Mouse (Mus musculus) lung, adult 2 months (tissue): ENCODE results near the gene Aoc3. TPM values are rescaled to one million over a fixed set of nuclear protein-coding genes. Genes with fewer than 3 reads are reported as not detected.

Experiments
- DNase-seq: peaks from one replicate; pipeline ENCODE4 v3.0.0; 2022
- H3K4me1 ChIP-seq: fragments of 200-500 bp; 2 replicates; pipeline ENCODE4 v1.6.1; 2011; ENCODE audit warnings: low read length; ENCODE audit not compliant: control insufficient read depth, insufficient read depth
- H3K4me3 ChIP-seq: fragments of 200-500 bp; replicated peaks from 2 replicates; pipeline ENCODE3; 2011; ENCODE audit warnings: low read depth, mild to moderate bottlenecking, control low read depth, low read length; ENCODE audit errors: extremely low read depth
- CTCF ChIP-seq: fragments of 200-500 bp; IDR thresholded peaks from 2 replicates; pipeline ENCODE4 v1.5.1; 2011; ENCODE audit warnings: mild to moderate bottlenecking, low read length, control low read depth; ENCODE audit not compliant: insufficient read depth
- POLR2A ChIP-seq: fragments of 200-500 bp; IDR thresholded peaks from 2 replicates; pipeline ENCODE4 v1.6.1; 2011; ENCODE audit warnings: low read depth, mild to moderate bottlenecking, control low read depth, low read length, borderline replicate concordance; ENCODE audit errors: extremely low read depth
- WGBS: fragments of 180-500 bp; shearing (Covaris S2); methylation state at CpG from one replicate; pipeline ENCODE4 v1.1.7; 2018; 5-methylcytosine and 5-hydroxymethylcytosine counted together
- polyA plus RNA-seq: library from polyadenylated mRNA; depleted of rRNA; stranded (reverse); fragments of >200 nt; gene quantifications from 2 replicates; pipeline ENCODE4 v1.2.3, GENCODE M21; 2012

The Aoc3 gene
- polyA plus RNA-seq, 1 experiment: 11.5 TPM

- no peaks in the 10 kb centered on the region for H3K4me1 ChIP-seq
- TF ChIP-seq POLR2A (no peak), CTCF (no peak)
- H3K4me3 ChIP-seq: no peak overlapping the region
- DNase-seq: no peak
- WGBS: 68% methylated on average over 10 of the region's 10 CpGs
Observed at GRCm38 (mm10) chr11:101347083-101347775, 16.8 kb downstream of the Aoc3 start.

- no peak for DNase-seq
- Histone ChIP-seq H3K4me3 (no peak overlapping the region), H3K4me1 (no peaks in the 10 kb centered on the region)
- no peak for TF ChIP-seq POLR2A
- TF ChIP-seq CTCF: no peak
- 56% methylated on average over 7 of the region's 7 CpGs for WGBS
Observed at GRCm38 (mm10) chr11:101348774-101349173, 18.4 kb downstream of the Aoc3 start.

GRCm38 (mm10) chr11:101349216-101349615 is 18.8 kb downstream of the Aoc3 start:
- 73% methylated on average over 3 of the region's 3 CpGs for WGBS

GRCm38 (mm10) chr11:101351100-101351720 is 20.8 kb downstream of the Aoc3 start:
- TF ChIP-seq POLR2A (no peak), CTCF (no peak)
- no peak overlapping the region for H3K4me3 ChIP-seq
- 57% methylated on average over 11 of the region's 11 CpGs for WGBS
- no peaks in the 10 kb centered on the region for H3K4me1 ChIP-seq
- no peak for DNase-seq

More at GRCm38 (mm10) chr11:101349216-101349615, 18.8 kb downstream of the Aoc3 start:
- H3K4me3 ChIP-seq: no peak overlapping the region
- no peak for TF ChIP-seq POLR2A
- no peak for TF ChIP-seq CTCF
- no peak for DNase-seq
- H3K4me1 ChIP-seq: no peaks in the 10 kb centered on the region

DNA sequence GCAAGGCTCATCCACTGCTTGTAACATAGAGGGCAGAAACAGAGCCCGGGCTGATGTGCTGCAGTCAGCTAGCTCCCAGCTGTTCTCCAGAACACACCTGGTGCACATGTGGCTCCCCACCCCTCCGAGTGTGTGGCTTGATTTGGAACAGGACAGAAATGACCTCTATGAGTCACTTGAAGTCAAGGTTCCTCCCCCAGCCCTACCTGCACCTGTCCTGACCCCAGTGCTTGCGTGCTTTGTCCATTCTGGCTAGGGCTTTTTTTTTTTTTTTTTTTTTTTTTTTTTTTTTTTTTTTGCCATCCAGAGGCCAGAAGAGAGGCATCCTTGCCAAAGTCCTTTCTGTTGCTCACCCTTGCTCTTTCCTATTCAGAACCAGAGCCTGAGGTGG is 21.3 kb downstream of the Aoc3 start:
- DNase-seq: no peak
- no peaks in the 10 kb centered on the region for H3K4me1 ChIP-seq
- no peak for TF ChIP-seq POLR2A
- TF ChIP-seq CTCF: no peak
- 67% methylated on average over 3 of the region's 3 CpGs for WGBS
- no peak overlapping the region for H3K4me3 ChIP-seq

GRCm38 (mm10) chr11:101353436-101353835 is 23.0 kb downstream of the Aoc3 start:
- Histone ChIP-seq H3K4me1 (no peaks in the 10 kb centered on the region), H3K4me3 (no peak overlapping the region)
- TF ChIP-seq POLR2A (no peak), CTCF (no peak)
- 90% methylated on average over 12 of the region's 12 CpGs for WGBS
- DNase-seq: no peak

DNA sequence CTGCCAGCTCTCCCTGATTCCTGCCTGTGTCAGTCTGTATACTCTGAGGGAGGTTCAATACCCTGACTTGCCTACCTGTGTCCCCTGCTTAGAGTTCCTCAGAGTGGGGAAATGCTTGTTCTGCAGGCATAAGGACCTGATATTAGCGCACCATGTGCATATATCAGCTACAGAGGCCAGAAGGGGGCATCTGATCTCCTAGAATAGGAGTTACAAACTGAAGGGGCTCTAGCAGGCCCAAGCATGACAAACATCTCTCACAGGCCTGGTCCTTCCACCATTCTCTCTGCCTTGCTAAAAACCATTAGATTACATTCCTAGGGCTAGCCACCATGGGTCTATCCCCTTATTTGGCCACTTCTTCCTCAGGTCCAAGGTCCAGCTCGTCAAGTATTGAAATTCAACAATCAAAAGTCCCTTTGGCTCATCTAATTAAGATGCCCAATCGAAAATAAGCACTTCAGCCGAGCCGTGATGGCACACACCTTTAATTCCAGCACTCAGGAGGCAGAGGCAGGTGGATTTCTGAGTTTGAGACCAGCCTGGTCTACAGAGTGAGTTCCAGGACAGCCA is 24.1 kb downstream of the Aoc3 start:
- 82% methylated on average over 5 of the region's 5 CpGs for WGBS
- no peak for DNase-seq
- Histone ChIP-seq H3K4me3 (no peak overlapping the region), H3K4me1 (no peaks in the 10 kb centered on the region)
- TF ChIP-seq CTCF (no peak), POLR2A (no peak)

DNA sequence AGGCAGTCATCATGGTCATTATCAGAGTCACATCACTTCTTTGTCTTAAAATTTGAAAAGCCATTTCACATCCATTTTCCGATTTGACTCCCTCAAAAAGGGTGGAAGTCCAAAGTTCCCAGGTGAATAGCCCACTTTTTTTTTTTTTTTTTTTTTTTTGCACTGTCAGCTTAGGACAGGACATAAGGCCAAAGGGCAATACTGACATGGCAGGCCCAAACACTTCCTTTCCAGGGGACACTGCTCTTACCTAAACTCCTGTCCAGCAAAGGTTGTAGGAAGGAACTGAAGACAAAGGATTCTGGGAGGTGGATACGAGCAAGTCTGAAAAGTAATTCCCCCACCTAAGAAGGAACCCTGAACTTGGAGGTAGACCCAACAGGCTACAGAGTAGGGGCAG is 25.5 kb downstream of the Aoc3 start:
- no peak for TF ChIP-seq POLR2A
- TF ChIP-seq CTCF: no peak
- DNase-seq: no peak
- H3K4me3 ChIP-seq: no peak overlapping the region
- 90% methylated on average over 2 of the region's 2 CpGs for WGBS
- H3K4me1 ChIP-seq: no peaks in the 10 kb centered on the region

- Histone ChIP-seq H3K4me1 (no peaks in the 10 kb centered on the region), H3K4me3 (no peak overlapping the region)
- TF ChIP-seq POLR2A (no peak), CTCF (no peak)
- DNase-seq: no peak
- WGBS: 44% methylated on average over 3 of the region's 3 CpGs
Observed at GRCm38 (mm10) chr11:101357505-101358182, 27.2 kb downstream of the Aoc3 start.
